Mouse (Mus musculus): ENCODE measurements around the gene Spi1. TPM values are rescaled to one million over a fixed set of nuclear protein-coding genes. Genes with fewer than 3 reads are reported as not detected.

Spi1 gene
- polyA plus RNA-seq, 1 experiment from 2014 or later: 1.7 TPM

- H3K9ac ChIP-seq (replicated peaks; ENCODE audit: low read depth, low read length): 0 out of 2 replicates have a peak overlapping the region, but pooled peaks have one; percentile 39
- ATAC-seq (ENCODE audit: low read depth): peak; percentile 50; the same call in 1 of the 2 replicates
- H3K4me2 ChIP-seq (ENCODE audit: low read depth, low read length): peak overlapping the region; percentile 52
- 11% methylated on average over 33 of the region's 42 CpGs for WGBS
- H3K27me3 ChIP-seq (ENCODE audit: control insufficient read depth, insufficient read depth, low read length): no peaks in the 10 kb centered on the region
- H3K27ac ChIP-seq (ENCODE audit: low read depth, low read length): no peak overlapping the region
- no peaks in the 10 kb centered on the region for H3K9me3 ChIP-seq (ENCODE audit: control insufficient read depth, low read length)
- H3K4me1 ChIP-seq (ENCODE audit: control insufficient read depth, insufficient read depth, low read length): no peaks in the 10 kb centered on the region
- no peaks in the 10 kb centered on the region for H3K36me3 ChIP-seq (ENCODE audit: control insufficient read depth, insufficient read depth, low read length)
- H3K4me3 ChIP-seq (ENCODE audit: low read depth, low read length): peak overlapping the region; percentile 20; the same call in 1 of the 2 replicates
Measured at GRCm38 (mm10) chr2:91114781-91115577, 32.8 kb downstream of the Spi1 start.

- 33% methylated on average over 12 of the region's 12 CpGs for WGBS
- Histone ChIP-seq H3K9ac (replicated peaks; ENCODE audit: low read depth, low read length) (0 out of 2 replicates have a peak overlapping the region, but pooled peaks have one; percentile 39), H3K36me3 (ENCODE audit: control insufficient read depth, insufficient read depth, low read length) (no peaks in the 10 kb centered on the region), H3K4me1 (ENCODE audit: control insufficient read depth, insufficient read depth, low read length) (no peaks in the 10 kb centered on the region), H3K9me3 (ENCODE audit: control insufficient read depth, low read length) (no peaks in the 10 kb centered on the region), H3K4me3 (ENCODE audit: low read depth, low read length) (peak overlapping the region; percentile 20; the same call in 1 of the 2 replicates), H3K27ac (ENCODE audit: low read depth, low read length) (no peak overlapping the region), H3K4me2 (ENCODE audit: low read depth, low read length) (peak overlapping the region; percentile 52), H3K27me3 (ENCODE audit: control insufficient read depth, insufficient read depth, low read length) (no peaks in the 10 kb centered on the region)
- ATAC-seq (ENCODE audit: low read depth): no peak
Measured at GRCm38 (mm10) chr2:91115578-91115970, 33.4 kb downstream of the Spi1 start.

DNA sequence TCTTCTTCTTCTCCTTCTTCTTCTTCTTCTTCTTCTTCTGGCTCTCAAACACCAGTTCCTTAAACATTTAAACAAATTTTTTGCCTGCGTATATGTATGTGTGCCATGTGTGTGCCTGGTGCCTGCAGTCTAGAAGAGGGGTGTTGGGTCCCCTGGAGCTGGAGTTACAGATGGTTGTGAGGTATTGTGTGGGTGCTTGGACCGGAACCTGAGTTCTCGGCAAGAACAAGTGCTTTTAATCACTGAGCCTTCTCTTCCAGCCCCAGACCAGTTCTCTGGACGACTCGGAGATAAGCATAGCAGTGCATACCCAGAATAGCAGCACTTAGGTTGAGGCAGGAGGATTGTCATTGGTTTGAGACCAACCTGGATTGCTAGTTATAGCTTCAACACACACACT, 34.7 kb downstream of the Spi1 start:
- no peaks in the 10 kb centered on the region for H3K9me3 ChIP-seq (ENCODE audit: control insufficient read depth, low read length)
- no peaks in the 10 kb centered on the region for H3K27me3 ChIP-seq (ENCODE audit: control insufficient read depth, insufficient read depth, low read length)
- H3K4me2 ChIP-seq (ENCODE audit: low read depth, low read length): no peak overlapping the region
- WGBS: 84% methylated on average over 5 of the region's 5 CpGs
- no peak overlapping the region for H3K27ac ChIP-seq (ENCODE audit: low read depth, low read length)
- no peaks in the 10 kb centered on the region for H3K4me1 ChIP-seq (ENCODE audit: control insufficient read depth, insufficient read depth, low read length)
- no peak overlapping the region for H3K9ac ChIP-seq (replicated peaks; ENCODE audit: low read depth, low read length)
- ATAC-seq (ENCODE audit: low read depth): no peak
- no peaks in the 10 kb centered on the region for H3K36me3 ChIP-seq (ENCODE audit: control insufficient read depth, insufficient read depth, low read length)
- H3K4me3 ChIP-seq (ENCODE audit: low read depth, low read length): no peak overlapping the region

DNA sequence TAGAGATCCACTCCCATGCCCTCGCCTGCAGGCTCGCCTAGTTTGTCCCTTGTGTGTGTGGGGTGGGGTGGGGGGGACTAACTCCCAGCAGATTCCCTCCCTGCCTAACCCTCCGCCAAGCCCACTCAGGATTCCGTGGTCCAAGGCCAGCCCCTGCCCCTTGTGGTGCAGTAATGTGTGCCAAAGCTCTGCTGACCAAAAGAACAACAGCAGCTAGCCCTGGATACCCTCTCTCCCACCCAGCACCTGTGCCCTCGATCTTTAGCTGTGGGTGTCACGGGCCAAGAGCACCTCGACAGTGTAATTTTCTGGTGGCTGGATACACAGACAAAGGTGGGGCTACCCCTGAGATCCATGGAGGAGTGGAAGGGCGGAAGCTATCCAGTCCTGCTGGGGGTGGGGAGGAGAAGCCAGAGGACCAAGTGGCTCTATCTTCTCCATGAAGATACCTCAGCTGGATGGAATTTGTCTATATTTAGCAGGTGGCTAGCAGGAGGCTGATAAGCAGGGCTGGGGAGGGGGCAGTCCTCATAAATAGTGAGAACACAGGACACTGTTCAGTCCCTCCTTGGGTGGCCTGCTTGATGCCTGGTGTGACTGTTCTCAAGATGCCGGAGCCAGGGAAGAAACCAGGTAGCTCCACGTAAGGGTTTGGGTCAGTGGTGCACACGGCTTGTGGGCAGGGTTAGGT, 35.5 kb downstream of the Spi1 start, which contains the start of gene Mybpc3:
TSS of gene Mybpc3 (plus strand) at position 560 of the 691 bp plus-strand sequence.
- no peak for ATAC-seq (ENCODE audit: low read depth)
- H3K4me3 ChIP-seq (ENCODE audit: low read depth, low read length): no peak within 1 kb of the TSS
- no peaks in the 10 kb centered on the region for H3K36me3 ChIP-seq (ENCODE audit: control insufficient read depth, insufficient read depth, low read length)
- WGBS: 82% methylated on average over 11 of the region's 11 CpGs
- no peaks in the 10 kb centered on the region for H3K27me3 ChIP-seq (ENCODE audit: control insufficient read depth, insufficient read depth, low read length)
- no peak within 1 kb of the TSS for H3K27ac ChIP-seq (ENCODE audit: low read depth, low read length)
- H3K9me3 ChIP-seq (ENCODE audit: control insufficient read depth, low read length): no peaks in the 10 kb centered on the region
- no peaks in the 10 kb centered on the region for H3K4me1 ChIP-seq (ENCODE audit: control insufficient read depth, insufficient read depth, low read length)
- no peak within 1 kb of the TSS for H3K4me2 ChIP-seq (ENCODE audit: low read depth, low read length)
- no peak within 1 kb of the TSS for H3K9ac ChIP-seq (replicated peaks; ENCODE audit: low read depth, low read length)

GRCm38 (mm10) chr2:91118647-91119046, 36.5 kb downstream of the Spi1 start:
- Histone ChIP-seq H3K4me1 (ENCODE audit: control insufficient read depth, insufficient read depth, low read length) (no peaks in the 10 kb centered on the region), H3K4me3 (ENCODE audit: low read depth, low read length) (no peak overlapping the region), H3K36me3 (ENCODE audit: control insufficient read depth, insufficient read depth, low read length) (no peaks in the 10 kb centered on the region), H3K9me3 (ENCODE audit: control insufficient read depth, low read length) (no peaks in the 10 kb centered on the region), H3K4me2 (ENCODE audit: low read depth, low read length) (no peak overlapping the region), H3K9ac (replicated peaks; ENCODE audit: low read depth, low read length) (no peak overlapping the region), H3K27me3 (ENCODE audit: control insufficient read depth, insufficient read depth, low read length) (no peaks in the 10 kb centered on the region), H3K27ac (ENCODE audit: low read depth, low read length) (no peak overlapping the region)
- ATAC-seq (ENCODE audit: low read depth): no peak
- 74% methylated on average over 1 of the region's 1 CpGs for WGBS

DNA sequence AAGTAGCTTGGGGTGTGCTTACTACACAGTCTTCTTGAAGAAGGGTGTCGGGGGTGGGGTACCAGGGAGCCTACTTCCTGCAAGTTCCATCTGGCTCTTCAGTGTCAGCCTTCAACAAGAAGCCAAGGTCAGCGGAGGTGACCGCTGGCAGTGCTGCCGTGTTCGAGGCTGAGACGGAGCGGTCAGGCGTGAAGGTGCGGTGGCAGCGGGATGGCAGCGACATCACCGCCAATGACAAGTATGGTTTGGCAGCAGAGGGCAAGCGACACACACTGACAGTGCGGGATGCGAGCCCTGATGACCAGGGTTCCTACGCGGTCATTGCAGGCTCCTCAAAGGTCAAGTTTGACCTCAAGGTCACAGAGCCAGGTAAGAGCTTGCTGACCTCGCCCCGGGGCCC, 36.9 kb downstream of the Spi1 start:
- 92% methylated on average over 19 of the region's 19 CpGs for WGBS
- H3K4me3 ChIP-seq (ENCODE audit: low read depth, low read length): no peak overlapping the region
- H3K9ac ChIP-seq (replicated peaks; ENCODE audit: low read depth, low read length): no peak overlapping the region
- H3K4me2 ChIP-seq (ENCODE audit: low read depth, low read length): no peak overlapping the region
- no peak for ATAC-seq (ENCODE audit: low read depth)
- H3K27ac ChIP-seq (ENCODE audit: low read depth, low read length): no peak overlapping the region
- no peaks in the 10 kb centered on the region for H3K36me3 ChIP-seq (ENCODE audit: control insufficient read depth, insufficient read depth, low read length)
- H3K4me1 ChIP-seq (ENCODE audit: control insufficient read depth, insufficient read depth, low read length): no peaks in the 10 kb centered on the region
- H3K9me3 ChIP-seq (ENCODE audit: control insufficient read depth, low read length): no peaks in the 10 kb centered on the region
- no peaks in the 10 kb centered on the region for H3K27me3 ChIP-seq (ENCODE audit: control insufficient read depth, insufficient read depth, low read length)

DNA sequence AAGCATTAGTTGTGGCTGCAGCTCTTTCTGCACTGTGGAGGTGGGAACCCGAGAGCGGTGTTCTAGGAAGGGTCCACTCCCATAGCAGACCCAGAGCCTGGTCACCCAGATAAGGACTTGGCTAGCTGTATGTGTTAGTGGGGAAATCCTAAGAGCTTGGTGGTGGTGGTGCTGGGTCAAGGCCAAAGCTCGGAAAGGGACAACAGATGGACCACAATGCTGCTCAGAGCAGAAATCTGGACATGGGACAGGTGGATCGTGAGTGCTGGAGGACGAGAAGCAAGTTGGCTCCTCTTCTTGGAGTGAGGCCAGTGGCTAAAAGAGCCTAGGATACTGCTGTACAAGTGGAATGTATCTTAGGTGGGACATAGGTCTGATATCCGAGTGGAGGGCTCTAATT, 37.4 kb downstream of the Spi1 start:
- H3K9ac ChIP-seq (replicated peaks; ENCODE audit: low read depth, low read length): no peak overlapping the region

DNA sequence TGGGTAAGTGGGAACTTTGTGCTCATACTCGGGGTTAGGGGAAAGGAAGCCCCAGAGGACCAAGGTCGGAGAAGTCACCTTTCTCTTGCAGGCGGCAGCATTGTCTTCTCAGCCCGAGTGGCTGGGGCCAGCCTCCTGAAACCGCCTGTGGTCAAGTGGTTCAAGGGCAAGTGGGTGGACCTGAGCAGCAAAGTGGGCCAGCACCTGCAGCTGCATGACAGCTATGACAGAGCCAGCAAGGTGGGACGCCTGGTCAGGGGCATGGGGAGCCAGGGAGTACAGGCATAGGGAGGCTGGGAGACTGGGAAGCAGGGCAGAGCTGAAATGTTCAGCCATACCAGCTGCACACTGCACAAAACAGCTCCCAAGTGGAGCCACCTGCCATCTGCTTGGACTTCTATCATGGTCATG, 38.1 kb downstream of the Spi1 start:
- Histone ChIP-seq H3K9ac (replicated peaks; ENCODE audit: low read depth, low read length) (no peak overlapping the region), H3K4me2 (ENCODE audit: low read depth, low read length) (no peak overlapping the region), H3K4me3 (ENCODE audit: low read depth, low read length) (no peak overlapping the region), H3K27ac (ENCODE audit: low read depth, low read length) (no peak overlapping the region), H3K4me1 (ENCODE audit: control insufficient read depth, insufficient read depth, low read length) (no peaks in the 10 kb centered on the region), H3K36me3 (ENCODE audit: control insufficient read depth, insufficient read depth, low read length) (no peaks in the 10 kb centered on the region), H3K27me3 (ENCODE audit: control insufficient read depth, insufficient read depth, low read length) (no peaks in the 10 kb centered on the region), H3K9me3 (ENCODE audit: control insufficient read depth, low read length) (no peaks in the 10 kb centered on the region)
- ATAC-seq (ENCODE audit: low read depth): no peak
- WGBS: 71% methylated on average over 6 of the region's 6 CpGs

More for the DNA sequence above, 37.4 kb downstream of the Spi1 start:
- 84% methylated on average over 6 of the region's 6 CpGs for WGBS
- no peak for ATAC-seq (ENCODE audit: low read depth)
- no peaks in the 10 kb centered on the region for H3K4me1 ChIP-seq (ENCODE audit: control insufficient read depth, insufficient read depth, low read length)
- H3K4me3 ChIP-seq (ENCODE audit: low read depth, low read length): no peak overlapping the region
- H3K27me3 ChIP-seq (ENCODE audit: control insufficient read depth, insufficient read depth, low read length): no peaks in the 10 kb centered on the region
- no peak overlapping the region for H3K4me2 ChIP-seq (ENCODE audit: low read depth, low read length)
- H3K9me3 ChIP-seq (ENCODE audit: control insufficient read depth, low read length): no peaks in the 10 kb centered on the region
- no peak overlapping the region for H3K27ac ChIP-seq (ENCODE audit: low read depth, low read length)
- no peaks in the 10 kb centered on the region for H3K36me3 ChIP-seq (ENCODE audit: control insufficient read depth, insufficient read depth, low read length)

DNA sequence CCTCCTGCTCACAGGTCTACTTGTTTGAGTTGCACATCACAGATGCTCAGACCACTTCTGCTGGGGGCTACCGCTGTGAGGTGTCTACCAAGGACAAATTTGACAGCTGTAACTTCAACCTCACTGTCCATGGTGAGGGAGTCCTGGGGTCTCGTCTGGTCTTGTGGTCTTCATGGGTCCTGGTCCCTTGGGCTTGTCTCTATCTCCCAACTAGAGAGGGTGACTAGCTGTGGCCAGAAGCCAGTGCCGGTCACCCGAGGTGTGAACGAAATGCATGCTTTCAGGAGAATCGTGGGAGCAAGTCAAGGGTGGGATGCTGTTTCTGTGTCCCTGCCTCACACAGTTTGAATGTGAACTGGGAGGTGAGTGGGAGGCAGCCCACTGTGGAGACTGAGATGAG, 38.8 kb downstream of the Spi1 start:
- Histone ChIP-seq H3K36me3 (ENCODE audit: control insufficient read depth, insufficient read depth, low read length) (no peaks in the 10 kb centered on the region), H3K27me3 (ENCODE audit: control insufficient read depth, insufficient read depth, low read length) (no peaks in the 10 kb centered on the region), H3K4me2 (ENCODE audit: low read depth, low read length) (no peak overlapping the region), H3K9me3 (ENCODE audit: control insufficient read depth, low read length) (no peaks in the 10 kb centered on the region), H3K9ac (replicated peaks; ENCODE audit: low read depth, low read length) (no peak overlapping the region), H3K4me1 (ENCODE audit: control insufficient read depth, insufficient read depth, low read length) (no peaks in the 10 kb centered on the region), H3K4me3 (ENCODE audit: low read depth, low read length) (no peak overlapping the region), H3K27ac (ENCODE audit: low read depth, low read length) (no peak overlapping the region)
- 85% methylated on average over 6 of the region's 6 CpGs for WGBS
- ATAC-seq (ENCODE audit: low read depth): no peak
